Mouse (Mus musculus): ENCODE measurements at regions not wholly inside any gene's neighbourhood (a gene's known extent, or its start where the extent isn't known, plus 50 kb on each side); places are given as distances from the start of the nearest gene placed in this dataset.

GRCm38 (mm10) chr15:87105951-87106350 is 438.1 kb upstream of the Fam19a5 start:
- no peaks in the 10 kb centered on the region for H3K9me3 ChIP-seq (ENCODE audit: control insufficient read depth, low read length)
- no peak for TF ChIP-seq POLR2A (IDR thresholded peaks at IDR 0.05; ENCODE audit: borderline replicate concordance, extremely low read depth, insufficient read depth, insufficient read length)
- ATAC-seq (ENCODE audit: low FRiP score, low read depth) (no peak), DNase-seq (ENCODE audit: low spot score) (no peak)
- no peak overlapping the region for H3K4me3 ChIP-seq (replicated peaks; ENCODE audit: low read length)
- no peaks in the 10 kb centered on the region for H3K36me3 ChIP-seq (ENCODE audit: control insufficient read depth, insufficient read depth, low read length)
- 85% methylated on average over 8 of the region's 8 CpGs for WGBS
- no peaks in the 10 kb centered on the region for H3K27me3 ChIP-seq (ENCODE audit: control insufficient read depth, insufficient read depth, low read length)
- no peak overlapping the region for H3K4me2 ChIP-seq (replicated peaks; ENCODE audit: low read depth, low read length, severe bottlenecking)
- H3K9ac ChIP-seq (ENCODE audit: low read depth, low read length, severe bottlenecking): no peak overlapping the region
- no peaks in the 10 kb centered on the region for H3K4me1 ChIP-seq (ENCODE audit: control insufficient read depth, insufficient read depth, low read length)
- no peak overlapping the region for H3K27ac ChIP-seq (replicated peaks; ENCODE audit: low read depth, low read length)

- Histone ChIP-seq H3K36me3 (ENCODE audit: control insufficient read depth, insufficient read depth, low read length) (no peaks in the 10 kb centered on the region), H3K27me3 (ENCODE audit: control insufficient read depth, insufficient read depth, low read length) (no peaks in the 10 kb centered on the region), H3K4me2 (replicated peaks; ENCODE audit: low read depth, low read length, severe bottlenecking) (no peak overlapping the region), H3K27ac (replicated peaks; ENCODE audit: low read depth, low read length) (no peak overlapping the region), H3K4me1 (ENCODE audit: control insufficient read depth, insufficient read depth, low read length) (no peaks in the 10 kb centered on the region), H3K9ac (ENCODE audit: low read depth, low read length, severe bottlenecking) (no peak overlapping the region), H3K9me3 (ENCODE audit: control insufficient read depth, low read length) (no peaks in the 10 kb centered on the region), H3K4me3 (replicated peaks; ENCODE audit: low read length) (no peak overlapping the region)
- no peak for TF ChIP-seq POLR2A (IDR thresholded peaks at IDR 0.05; ENCODE audit: borderline replicate concordance, extremely low read depth, insufficient read depth, insufficient read length)
- DNase-seq (ENCODE audit: low spot score) (no peak), ATAC-seq (ENCODE audit: low FRiP score, low read depth) (no peak)
- WGBS: 71% methylated on average over 4 of the region's 4 CpGs
Measured at GRCm38 (mm10) chr15:87107701-87108100, 436.4 kb upstream of the Fam19a5 start.

- 79% methylated on average over 7 of the region's 7 CpGs for WGBS
- Histone ChIP-seq H3K9me3 (ENCODE audit: control insufficient read depth, low read length) (no peaks in the 10 kb centered on the region), H3K27me3 (ENCODE audit: control insufficient read depth, insufficient read depth, low read length) (no peaks in the 10 kb centered on the region), H3K4me2 (replicated peaks; ENCODE audit: low read depth, low read length, severe bottlenecking) (no peak overlapping the region), H3K36me3 (ENCODE audit: control insufficient read depth, insufficient read depth, low read length) (no peaks in the 10 kb centered on the region), H3K4me3 (replicated peaks; ENCODE audit: low read length) (no peak overlapping the region), H3K27ac (replicated peaks; ENCODE audit: low read depth, low read length) (no peak overlapping the region), H3K9ac (ENCODE audit: low read depth, low read length, severe bottlenecking) (no peak overlapping the region), H3K4me1 (ENCODE audit: control insufficient read depth, insufficient read depth, low read length) (no peaks in the 10 kb centered on the region)
- ATAC-seq (ENCODE audit: low FRiP score, low read depth) (no peak), DNase-seq (ENCODE audit: low spot score) (no peak)
- TF ChIP-seq POLR2A (IDR thresholded peaks at IDR 0.05; ENCODE audit: borderline replicate concordance, extremely low read depth, insufficient read depth, insufficient read length): no peak
Measured at GRCm38 (mm10) chr15:87108411-87108810, 435.7 kb upstream of the Fam19a5 start.

GRCm38 (mm10) chr15:87122656-87123055 is 421.4 kb upstream of the Fam19a5 start:
- TF ChIP-seq POLR2A (IDR thresholded peaks at IDR 0.05; ENCODE audit: borderline replicate concordance, extremely low read depth, insufficient read depth, insufficient read length): no peak
- no peaks in the 10 kb centered on the region for H3K4me1 ChIP-seq (ENCODE audit: control insufficient read depth, insufficient read depth, low read length)

GRCm38 (mm10) chr15:87125427-87126148 is 418.5 kb upstream of the Fam19a5 start:
- 55% methylated on average over 6 of the region's 6 CpGs for WGBS

More at GRCm38 (mm10) chr15:87122656-87123055, 421.4 kb upstream of the Fam19a5 start:
- DNase-seq (ENCODE audit: low spot score) (no peak), ATAC-seq (ENCODE audit: low FRiP score, low read depth) (no peak)
- Histone ChIP-seq H3K4me3 (replicated peaks; ENCODE audit: low read length) (no peak overlapping the region), H3K36me3 (ENCODE audit: control insufficient read depth, insufficient read depth, low read length) (no peaks in the 10 kb centered on the region), H3K9me3 (ENCODE audit: control insufficient read depth, low read length) (no peaks in the 10 kb centered on the region), H3K9ac (ENCODE audit: low read depth, low read length, severe bottlenecking) (no peak overlapping the region), H3K27me3 (ENCODE audit: control insufficient read depth, insufficient read depth, low read length) (no peaks in the 10 kb centered on the region), H3K4me2 (replicated peaks; ENCODE audit: low read depth, low read length, severe bottlenecking) (no peak overlapping the region), H3K27ac (replicated peaks; ENCODE audit: low read depth, low read length) (no peak overlapping the region)
- 30% methylated on average over 4 of the region's 4 CpGs for WGBS

More at GRCm38 (mm10) chr15:87125427-87126148, 418.5 kb upstream of the Fam19a5 start:
- no peak overlapping the region for H3K4me3 ChIP-seq (replicated peaks; ENCODE audit: low read length)
- H3K9ac ChIP-seq (ENCODE audit: low read depth, low read length, severe bottlenecking): no peak overlapping the region
- no peaks in the 10 kb centered on the region for H3K4me1 ChIP-seq (ENCODE audit: control insufficient read depth, insufficient read depth, low read length)
- H3K4me2 ChIP-seq (replicated peaks; ENCODE audit: low read depth, low read length, severe bottlenecking): no peak overlapping the region
- no peak for TF ChIP-seq POLR2A (IDR thresholded peaks at IDR 0.05; ENCODE audit: borderline replicate concordance, extremely low read depth, insufficient read depth, insufficient read length)
- DNase-seq (ENCODE audit: low spot score): peak; percentile 63
- no peak overlapping the region for H3K27ac ChIP-seq (replicated peaks; ENCODE audit: low read depth, low read length)
- H3K9me3 ChIP-seq (ENCODE audit: control insufficient read depth, low read length): no peaks in the 10 kb centered on the region
- H3K27me3 ChIP-seq (ENCODE audit: control insufficient read depth, insufficient read depth, low read length): no peaks in the 10 kb centered on the region
- H3K36me3 ChIP-seq (ENCODE audit: control insufficient read depth, insufficient read depth, low read length): no peaks in the 10 kb centered on the region
- no peak for ATAC-seq (ENCODE audit: low FRiP score, low read depth)
